Mouse (Mus musculus): ENCODE results near the gene Bcl10. TPM values are rescaled to one million over a fixed set of nuclear protein-coding genes. Genes with fewer than 3 reads are reported as not detected.

Gene Bcl10
- polyA plus RNA-seq (2012), result 12.4 and 14.7 TPM in 2 replicates

GRCm38 (mm10) chr3:145922019-145922854 lies at the start of gene Bcl10:
Gene Bcl10, plus strand, starts transcription at chr3:145922804.
- no peak for TF ChIP-seq GATA1 (IDR thresholded peaks at IDR 0.05; ENCODE audit: low read length)

- TF ChIP-seq GATA1 (IDR thresholded peaks at IDR 0.05; ENCODE audit: low read length), result no peak
Measured at GRCm38 (mm10) chr3:145873271-145873670, 49.3 kb upstream of the Bcl10 start.

GRCm38 (mm10) chr3:145874126-145874525 lies 48.5 kb upstream of the Bcl10 start:
- no peak for TF ChIP-seq GATA1 (IDR thresholded peaks at IDR 0.05; ENCODE audit: low read length)

DNA sequence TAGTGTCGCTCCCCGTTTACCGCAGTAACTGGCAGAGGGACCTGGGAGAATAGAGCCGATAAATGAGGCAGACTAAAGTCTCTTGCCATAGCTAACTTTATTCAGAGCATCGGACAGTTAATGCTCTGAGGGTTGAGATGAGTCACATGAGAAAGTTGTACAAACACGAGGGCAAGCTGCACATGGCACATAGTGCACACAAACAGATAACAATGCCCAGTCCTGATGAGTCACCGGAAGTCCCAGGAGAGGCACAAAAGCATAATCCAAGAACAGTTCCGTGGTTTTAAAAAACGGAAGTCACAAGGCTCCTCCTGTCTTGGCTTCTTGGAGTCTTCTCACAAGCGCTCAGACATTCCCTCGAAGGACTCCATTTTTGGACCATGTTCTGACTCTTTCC lies 46.5 kb upstream of the Bcl10 start:
- no peak for TF ChIP-seq GATA1 (IDR thresholded peaks at IDR 0.05; ENCODE audit: low read length)

- TF ChIP-seq GATA1 (IDR thresholded peaks at IDR 0.05; ENCODE audit: low read length), result no peak
Measured at GRCm38 (mm10) chr3:145880335-145880734, 42.3 kb upstream of the Bcl10 start.

DNA sequence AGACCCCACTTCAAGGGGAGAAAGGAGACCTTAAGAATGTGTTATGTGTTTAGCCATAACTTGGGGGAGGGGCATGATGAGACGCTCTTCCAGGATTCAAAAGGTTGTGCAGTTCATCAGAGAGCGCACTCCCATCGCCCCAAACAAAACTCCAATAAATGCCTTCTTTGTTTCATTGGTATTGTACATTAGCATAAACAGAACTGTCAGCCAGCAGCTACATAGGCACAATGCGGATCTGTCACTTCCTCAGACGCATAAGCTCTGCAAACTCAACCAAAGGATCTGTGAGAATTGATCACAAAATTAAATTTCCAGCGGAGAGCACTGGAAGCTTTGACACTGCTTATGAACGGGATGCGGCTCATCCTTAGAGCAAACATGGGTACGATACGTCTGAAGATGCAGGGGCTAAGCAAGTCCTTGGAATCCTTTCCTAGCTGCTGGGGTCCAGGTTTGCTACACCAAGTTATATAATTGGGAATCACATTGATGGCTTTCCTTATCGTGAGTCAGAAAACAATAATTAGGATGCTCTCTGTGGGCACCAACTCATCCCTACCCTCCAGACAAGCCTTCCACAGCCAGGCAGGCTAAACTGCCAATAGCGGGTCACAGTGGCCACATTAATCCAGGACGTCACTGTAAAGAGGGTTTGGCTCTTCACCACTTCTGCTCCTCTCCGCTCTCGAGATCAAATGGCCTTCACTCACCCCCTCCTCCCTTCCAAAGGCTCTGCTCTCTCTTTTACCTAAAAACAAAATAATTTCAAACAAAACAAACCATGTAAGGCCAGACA lies 40.3 kb upstream of the Bcl10 start:
- TF ChIP-seq GATA1 (IDR thresholded peaks at IDR 0.05; ENCODE audit: low read length), result no peak

DNA sequence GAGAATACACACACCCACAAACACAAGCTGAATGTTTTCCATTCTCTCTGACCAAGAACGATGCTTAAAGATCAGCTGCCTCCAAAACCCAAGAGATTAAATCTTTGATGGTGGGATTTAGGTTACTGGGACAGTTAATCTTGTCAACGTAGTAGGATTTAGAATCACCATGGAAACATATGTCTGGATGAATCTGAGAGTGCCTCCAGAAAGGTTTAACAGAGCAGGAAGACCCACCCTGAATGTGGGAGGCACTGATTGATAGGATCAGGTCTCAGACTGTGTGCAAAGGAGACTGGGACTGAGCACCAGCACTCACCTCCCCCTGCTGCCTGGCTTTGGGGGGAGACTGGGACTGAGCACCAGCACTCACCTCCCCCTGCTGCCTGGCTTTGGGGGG lies 39.4 kb upstream of the Bcl10 start:
- TF ChIP-seq GATA1 (IDR thresholded peaks at IDR 0.05; ENCODE audit: low read length), result no peak

GRCm38 (mm10) chr3:145885376-145885775 lies 37.2 kb upstream of the Bcl10 start:
- TF ChIP-seq GATA1 (IDR thresholded peaks at IDR 0.05; ENCODE audit: low read length), result no peak

GRCm38 (mm10) chr3:145885851-145886464 lies 36.6 kb upstream of the Bcl10 start:
- TF ChIP-seq GATA1 (IDR thresholded peaks at IDR 0.05; ENCODE audit: low read length), result no peak

DNA sequence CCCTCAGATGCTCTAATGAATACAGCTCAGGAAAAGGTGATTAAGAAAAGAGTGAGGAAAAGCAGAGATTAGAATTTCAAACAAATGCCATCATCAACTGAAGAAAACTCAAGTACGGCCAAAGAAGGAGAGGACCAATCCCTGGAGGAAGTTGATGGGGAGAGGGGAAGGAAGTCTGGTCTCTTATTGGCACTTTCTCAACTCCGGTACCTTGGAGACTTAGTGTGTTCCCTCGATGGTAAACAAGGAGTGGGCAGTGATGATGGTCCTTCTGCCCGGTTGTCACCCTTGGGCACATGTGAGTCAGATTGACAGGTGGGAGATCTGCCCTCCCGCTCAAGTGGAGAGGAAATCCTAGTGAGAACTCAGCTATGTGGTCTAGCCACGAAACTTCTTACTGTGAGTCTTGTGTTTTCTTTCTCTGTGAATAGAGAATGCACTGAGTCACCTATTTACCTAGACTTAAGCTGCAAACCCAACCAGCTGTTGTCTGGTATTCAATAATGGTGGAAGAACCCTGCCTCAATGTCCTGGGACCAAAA lies 35.1 kb upstream of the Bcl10 start:
- TF ChIP-seq GATA1 (IDR thresholded peaks at IDR 0.05; ENCODE audit: low read length), result no peak

- TF ChIP-seq GATA1 (IDR thresholded peaks at IDR 0.05; ENCODE audit: low read length), result no peak
Measured at GRCm38 (mm10) chr3:145890346-145891132, 32.1 kb upstream of the Bcl10 start.

- no peak for TF ChIP-seq GATA1 (IDR thresholded peaks at IDR 0.05; ENCODE audit: low read length)
Measured at GRCm38 (mm10) chr3:145892451-145892850, 30.2 kb upstream of the Bcl10 start.

GRCm38 (mm10) chr3:145894131-145894530 lies 28.5 kb upstream of the Bcl10 start:
- TF ChIP-seq GATA1 (IDR thresholded peaks at IDR 0.05; ENCODE audit: low read length), result no peak

DNA sequence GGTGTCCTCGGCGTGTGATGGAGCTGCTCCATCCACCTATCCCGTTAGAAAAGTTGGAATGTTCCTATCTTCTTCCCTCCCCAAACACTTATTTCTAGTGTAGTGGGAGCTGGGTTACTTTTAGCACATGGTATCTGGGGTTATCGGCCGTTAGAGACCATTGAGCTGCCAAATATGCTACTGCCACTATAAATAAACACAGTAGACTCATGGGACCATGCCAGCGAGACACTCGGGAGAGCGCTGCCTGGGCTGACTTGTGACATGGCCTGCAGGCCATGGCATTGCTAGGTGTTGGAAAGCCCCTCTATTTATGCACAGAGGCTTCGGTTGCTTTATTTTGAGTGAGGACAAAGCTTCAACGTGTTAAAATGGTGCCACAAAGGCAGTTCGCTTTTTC lies 24.9 kb upstream of the Bcl10 start:
- no peak for TF ChIP-seq GATA1 (IDR thresholded peaks at IDR 0.05; ENCODE audit: low read length)

GRCm38 (mm10) chr3:145899832-145900231 lies 22.8 kb upstream of the Bcl10 start:
- TF ChIP-seq GATA1 (IDR thresholded peaks at IDR 0.05; ENCODE audit: low read length), result no peak

Measured in G1E-ER4 (cell line).